Mouse (Mus musculus) bone marrow, adult 2 months (tissue): ENCODE measurements around the gene Dnajc16. TPM values are rescaled to one million over a fixed set of nuclear protein-coding genes. Genes with fewer than 3 reads are reported as not detected.

Source experiments
- H3K27ac ChIP-seq: fragments of 200-500 bp; 2 replicates; pipeline ENCODE4 v1.5.1; 2012; ENCODE audit warnings: low read depth, mild to moderate bottlenecking, control low read depth, inconsistent platforms, low read length; ENCODE audit not compliant: control insufficient read depth, poor library complexity, insufficient read depth
- H3K4me1 ChIP-seq: fragments of 200-500 bp; 2 replicates; pipeline ENCODE4 v1.6.1; 2011; ENCODE audit warnings: low read length; ENCODE audit not compliant: control insufficient read depth, insufficient read depth
- H3K4me3 ChIP-seq: fragments of 200-500 bp; replicated peaks from 2 replicates; pipeline ENCODE3; 2011; ENCODE audit warnings: mild to moderate bottlenecking, low read depth, low read length, control low read depth; ENCODE audit not compliant: control insufficient read depth
- CTCF ChIP-seq: fragments of 200-500 bp; IDR thresholded peaks from 2 replicates; pipeline ENCODE4 v1.5.1; 2011; ENCODE audit warnings: low read length, control low read depth; ENCODE audit not compliant: control insufficient read depth, insufficient read depth
- POLR2A ChIP-seq: fragments of 200-500 bp; IDR thresholded peaks from 2 replicates; pipeline ENCODE4 v1.6.1; 2011; ENCODE audit warnings: low read depth, mild to moderate bottlenecking, control low read depth, low read length, borderline replicate concordance; ENCODE audit not compliant: control insufficient read depth
- WGBS: fragments of 180-500 bp; shearing (Covaris S2); methylation state at CpG from one replicate; pipeline ENCODE4 v1.1.7; 2018; 5-methylcytosine and 5-hydroxymethylcytosine counted together
- polyA plus RNA-seq: library from polyadenylated mRNA; stranded (reverse); fragments of >200 nt; gene quantifications from 2 replicates; pipeline ENCODE4 v1.2.4, GENCODE M21; 2011; ENCODE audit warnings: low replicate concordance; ENCODE audit not compliant: missing spikeins, insufficient read depth, insufficient read length

The Dnajc16 gene
- polyA plus RNA-seq, 1 experiment: 9.0 TPM

GRCm38 (mm10) chr4:141792554-141793281 is 2.0 kb upstream of the Dnajc16 start:
- H3K4me1 ChIP-seq: peaks cover 1% of the 10 kb centered on the region; the same call in 1 of the 2 replicates
- WGBS: 8% methylated on average over 10 of the region's 10 CpGs

GRCm38 (mm10) chr4:141791951-141792350 is 1.2 kb upstream of the Dnajc16 start:
- no peak for TF ChIP-seq POLR2A
- peaks cover 1% of the 10 kb centered on the region; the same call in 1 of the 2 replicates for H3K4me1 ChIP-seq
- H3K27ac ChIP-seq: no peak overlapping the region
- 68% methylated on average over 8 of the region's 8 CpGs for WGBS
- no peak overlapping the region for H3K4me3 ChIP-seq

More at GRCm38 (mm10) chr4:141792554-141793281, 2.0 kb upstream of the Dnajc16 start:
- no peak for TF ChIP-seq POLR2A
- no peak for TF ChIP-seq CTCF
- H3K27ac ChIP-seq: peak overlapping the region; percentile 88
- H3K4me3 ChIP-seq: peak overlapping the region; percentile 77

GRCm38 (mm10) chr4:141791486-141791885 is 755 bp upstream of the Dnajc16 start:
- no peak for TF ChIP-seq CTCF
- TF ChIP-seq POLR2A: no peak
- WGBS: 87% methylated on average over 7 of the region's 7 CpGs
- no peak overlapping the region for H3K4me3 ChIP-seq
- peaks cover 1% of the 10 kb centered on the region; the same call in 1 of the 2 replicates for H3K4me1 ChIP-seq
- H3K27ac ChIP-seq: no peak overlapping the region

DNA sequence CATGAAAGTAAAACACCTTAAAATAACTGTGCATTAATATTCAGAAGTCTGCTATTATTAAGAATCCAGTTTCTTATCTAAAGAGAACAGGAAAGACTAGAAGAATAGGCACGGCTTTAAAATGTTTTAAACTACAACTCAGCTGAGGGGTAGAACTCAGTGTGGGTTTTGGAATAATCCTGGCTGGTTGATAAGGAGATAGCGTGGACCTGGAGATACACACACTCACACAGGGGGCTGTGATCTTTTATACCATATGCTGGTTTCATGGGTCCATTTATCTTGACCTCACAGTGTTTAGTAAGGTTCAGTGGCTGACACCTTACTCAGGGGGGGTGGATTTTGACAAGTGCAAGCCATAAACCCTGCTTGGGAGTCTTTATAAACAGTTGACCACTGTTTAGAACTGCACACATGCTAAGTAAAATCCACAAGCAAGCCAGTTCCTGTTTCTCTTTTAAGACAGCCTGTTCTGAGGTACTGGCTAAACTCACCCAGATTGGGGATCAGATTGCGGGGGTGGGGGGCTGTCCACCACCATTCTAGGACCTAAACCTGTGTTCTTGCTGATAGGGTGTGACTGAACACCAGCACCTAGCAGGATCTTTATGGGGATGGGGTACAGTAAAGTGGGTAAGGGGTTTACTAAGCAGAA is 1.0 kb downstream of the Dnajc16 start:
- H3K4me3 ChIP-seq: peak overlapping the region; percentile 63
- WGBS: 26% methylated on average over 3 of the region's 3 CpGs
- H3K4me1 ChIP-seq: peaks cover 1% of the 10 kb centered on the region; the same call in 1 of the 2 replicates
- H3K27ac ChIP-seq: peak overlapping the region; percentile 56
- no peak for TF ChIP-seq POLR2A
- TF ChIP-seq CTCF: no peak

- Histone ChIP-seq H3K27ac (no peak overlapping the region), H3K4me3 (no peak overlapping the region), H3K4me1 (no peaks in the 10 kb centered on the region; the same call in 1 of the 2 replicates)
- no peak for TF ChIP-seq CTCF
- no peak for TF ChIP-seq POLR2A
- 90% methylated on average over 7 of the region's 7 CpGs for WGBS
Observed at GRCm38 (mm10) chr4:141787462-141787861, 3.3 kb downstream of the Dnajc16 start.

GRCm38 (mm10) chr4:141787046-141787445 is 3.7 kb downstream of the Dnajc16 start:
- H3K4me3 ChIP-seq: no peak overlapping the region
- TF ChIP-seq POLR2A (no peak), CTCF (no peak)
- no peak overlapping the region for H3K27ac ChIP-seq
- H3K4me1 ChIP-seq: no peaks in the 10 kb centered on the region; the same call in 1 of the 2 replicates
- WGBS: 82% methylated on average over 6 of the region's 6 CpGs

GRCm38 (mm10) chr4:141786141-141786540 is 4.6 kb downstream of the Dnajc16 start:
- no peak overlapping the region for H3K4me3 ChIP-seq
- WGBS: 89% methylated on average over 13 of the region's 13 CpGs
- no peak for TF ChIP-seq CTCF
- no peak for TF ChIP-seq POLR2A
- no peaks in the 10 kb centered on the region; the same call in 1 of the 2 replicates for H3K4me1 ChIP-seq
- no peak overlapping the region for H3K27ac ChIP-seq

DNA sequence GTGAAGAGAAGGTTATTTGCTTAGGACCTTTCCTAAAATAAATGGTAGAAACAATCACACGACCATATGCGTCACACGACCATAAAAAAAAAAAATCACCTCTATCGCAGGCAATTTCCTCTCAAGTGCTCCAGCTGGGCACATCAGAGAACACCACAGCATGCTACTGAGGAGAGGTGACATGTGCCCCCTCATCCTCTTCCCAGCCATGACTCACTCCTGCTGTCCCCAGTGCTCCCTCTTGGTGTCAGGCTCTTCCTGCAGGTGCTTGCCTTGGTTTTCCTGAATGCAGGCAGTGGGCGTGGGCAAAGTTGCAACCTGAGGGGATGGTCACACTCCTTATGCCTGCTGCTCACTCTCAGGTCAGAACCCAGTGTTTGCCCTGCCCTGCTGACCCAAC is 5.9 kb downstream of the Dnajc16 start:
- 92% methylated on average over 5 of the region's 5 CpGs for WGBS
- no peak overlapping the region for H3K27ac ChIP-seq
- TF ChIP-seq CTCF (no peak), POLR2A (no peak)

More for the DNA sequence above, 5.9 kb downstream of the Dnajc16 start:
- Histone ChIP-seq H3K4me1 (no peaks in the 10 kb centered on the region), H3K4me3 (no peak overlapping the region)
